Mouse (Mus musculus) cerebellum, postnatal 10 days (tissue): ENCODE data around the gene Plcxd1.
"Not testable (repeated sequence)": the region's sequence is repeated elsewhere in the genome, so short reads cannot be mapped to it uniquely, and the experiment has no call there.

ENCODE experiments used
- DNase-seq, 2 experiments: peaks; one replicate each; pipeline ENCODE4 v3.0.0; 2021; ENCODE audit warnings: mixed read lengths in 2 of 2

Plcxd1 gene

DNA sequence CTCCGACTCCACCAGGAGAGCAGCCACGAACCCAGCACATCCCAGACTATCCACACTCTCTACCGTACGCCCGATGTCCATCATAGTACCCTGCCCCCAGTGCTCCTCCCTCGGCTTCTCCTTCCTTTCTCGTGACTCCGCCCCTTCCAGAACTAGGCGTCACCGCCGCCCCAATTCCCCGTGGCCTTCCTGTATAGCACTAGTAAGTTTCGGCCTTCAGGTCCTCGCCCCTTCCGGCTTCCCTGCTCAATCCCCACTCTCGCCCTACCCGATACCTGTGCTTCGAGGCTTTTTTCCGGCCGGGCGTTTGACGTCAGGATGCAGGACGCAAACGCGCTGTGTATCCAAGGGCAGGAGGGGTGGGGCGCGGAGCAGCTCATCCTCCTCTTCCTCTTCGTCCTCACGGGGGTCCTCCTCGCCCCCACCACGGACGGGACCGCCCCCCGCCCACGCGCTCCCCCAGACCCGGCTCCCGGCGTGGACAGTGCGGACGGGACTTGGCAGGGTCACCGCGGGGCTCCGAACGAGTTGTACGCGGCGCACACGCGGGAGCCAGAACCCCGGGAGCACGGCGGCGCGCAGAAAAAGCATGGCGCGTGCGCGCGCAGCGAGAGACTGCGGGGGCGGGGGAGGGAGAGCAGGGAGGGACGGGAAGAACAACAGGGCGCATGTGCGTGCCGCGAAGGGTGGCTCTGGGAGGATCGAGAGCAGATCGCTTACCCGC lies 8.0 kb downstream of the Plcxd1 start, which contains the start of gene Gtpbp6:
Gene Gtpbp6, minus strand, starts transcription at position 617 of the 724 bp plus-strand sequence.
- peak; percentile 97 to 98 for DNase-seq

DNA sequence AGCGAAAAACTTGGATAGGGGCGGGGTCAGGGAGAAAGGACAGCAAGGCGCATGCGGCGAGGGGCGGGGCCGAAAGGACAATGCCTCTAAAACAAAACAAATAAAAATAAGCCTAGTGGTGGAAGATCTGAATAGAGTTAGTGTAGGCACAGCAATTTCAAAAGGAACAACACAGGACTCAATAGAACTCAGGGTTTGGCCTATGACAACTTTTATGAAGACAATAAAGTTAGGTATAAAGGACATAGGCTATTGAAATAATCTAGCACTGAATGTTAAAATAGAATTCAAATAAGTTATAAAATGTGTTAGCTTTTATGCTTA lies 8.5 kb downstream of the Plcxd1 start:
- DNase-seq = no peak

DNA sequence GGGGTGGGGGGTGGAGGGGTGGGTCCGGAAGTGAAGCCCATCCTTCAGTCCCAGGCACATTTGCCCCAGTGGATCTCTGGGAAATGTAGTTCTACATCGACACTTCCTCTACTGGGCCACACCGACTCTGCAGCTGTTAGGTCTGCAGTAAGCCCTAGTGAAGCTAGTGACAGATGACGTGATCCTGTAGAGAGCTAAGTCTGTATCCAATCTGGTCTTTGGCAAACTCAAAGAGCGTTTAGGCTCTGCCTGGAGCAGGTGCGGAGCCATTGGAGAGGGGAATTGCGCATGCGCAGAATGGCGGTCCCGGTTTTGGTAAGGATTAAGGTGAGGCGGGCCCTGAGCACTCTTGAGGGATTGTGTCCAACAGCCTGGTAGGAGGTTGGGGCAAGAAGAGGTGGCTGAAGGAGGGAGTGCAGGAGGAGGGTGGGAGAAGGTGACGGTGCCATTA lies 10.2 kb downstream of the Plcxd1 start, which contains the start of gene Zfp605:
Gene Zfp605, plus strand, starts transcription at position 102 of the 451 bp plus-strand sequence.
- DNase-seq = peak; percentile 97 to 98

DNA sequence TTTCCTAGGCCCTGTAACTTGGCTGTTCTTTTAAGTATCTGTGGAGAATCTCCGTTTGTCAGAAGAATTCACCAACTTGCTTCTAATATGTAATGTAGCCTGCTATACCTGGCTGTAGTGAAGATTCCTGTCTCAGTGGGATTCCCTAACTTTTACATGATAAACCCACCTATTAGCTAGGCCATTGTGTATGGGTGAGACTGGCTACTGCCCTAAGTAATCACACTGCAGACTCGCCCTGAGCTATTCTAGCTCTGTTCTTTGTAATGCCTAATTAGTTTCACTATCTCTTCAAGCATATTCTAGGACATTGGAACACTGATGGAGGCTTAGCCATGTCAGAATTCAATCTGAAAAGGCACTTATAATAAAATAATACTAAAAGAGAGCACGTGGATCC lies 22.6 kb downstream of the Plcxd1 start:
- not testable (repeated sequence) for DNase-seq

DNA sequence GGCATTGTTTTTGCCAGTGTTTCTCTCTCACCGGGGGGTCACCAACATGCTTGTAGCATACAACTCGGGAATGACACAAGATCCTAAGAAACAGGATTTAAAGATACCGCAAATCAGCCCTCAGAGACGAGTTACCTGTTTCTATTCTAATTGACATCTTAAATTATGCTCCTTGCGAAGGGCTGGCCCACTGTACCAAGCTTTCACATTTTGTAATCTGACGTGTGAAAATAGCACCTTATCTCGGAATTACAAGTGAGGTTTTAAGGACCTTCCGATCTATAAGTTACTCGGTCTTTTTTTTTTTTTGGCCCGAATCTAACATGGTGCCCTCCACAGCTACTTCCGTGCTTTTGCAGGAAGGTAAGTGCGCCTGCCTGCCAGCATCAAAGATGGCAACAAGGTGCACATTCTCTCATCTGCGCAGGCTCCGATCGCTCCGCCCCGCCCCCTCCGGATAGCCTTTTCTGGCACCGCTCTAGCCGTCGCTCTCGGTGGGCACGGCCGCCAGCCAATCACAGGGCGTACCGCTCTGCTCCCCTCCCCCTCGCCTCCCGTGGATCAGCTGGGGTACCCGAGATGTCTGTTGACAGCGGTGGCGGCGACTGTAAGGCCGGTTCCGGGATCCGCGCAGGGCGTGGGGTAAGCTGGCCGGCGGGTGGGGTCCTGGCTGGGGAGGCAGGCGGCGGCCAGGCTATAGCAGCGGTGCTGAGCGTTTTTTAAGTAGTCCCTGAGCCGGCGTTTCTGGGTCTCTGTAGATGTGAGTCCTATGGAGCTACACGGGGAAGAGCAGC lies 35.7 kb downstream of the Plcxd1 start, which contains the start of gene Chfr:
Gene Chfr, plus strand, starts transcription at position 550 of the 794 bp plus-strand sequence.
- peak; percentile 100 for DNase-seq

DNA sequence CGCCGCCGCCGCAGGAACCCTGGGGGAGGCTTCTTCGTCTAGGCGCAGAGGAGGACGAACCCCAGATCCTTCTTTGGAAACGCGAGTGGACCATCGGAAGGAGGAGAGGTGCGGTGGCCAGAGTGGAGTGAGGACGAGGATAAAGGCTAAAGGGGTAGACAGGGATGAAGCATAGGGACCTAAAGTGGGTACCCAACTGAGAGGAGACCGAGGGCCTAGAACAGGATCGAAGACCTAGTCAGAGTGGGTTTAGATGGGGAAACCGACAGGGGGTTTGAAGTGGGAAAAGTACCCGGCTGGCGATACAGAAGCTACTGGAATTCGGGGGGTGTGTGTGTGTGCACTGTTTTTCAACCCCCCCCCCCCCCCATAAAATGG lies 36.3 kb downstream of the Plcxd1 start:
- DNase-seq = no peak

DNA sequence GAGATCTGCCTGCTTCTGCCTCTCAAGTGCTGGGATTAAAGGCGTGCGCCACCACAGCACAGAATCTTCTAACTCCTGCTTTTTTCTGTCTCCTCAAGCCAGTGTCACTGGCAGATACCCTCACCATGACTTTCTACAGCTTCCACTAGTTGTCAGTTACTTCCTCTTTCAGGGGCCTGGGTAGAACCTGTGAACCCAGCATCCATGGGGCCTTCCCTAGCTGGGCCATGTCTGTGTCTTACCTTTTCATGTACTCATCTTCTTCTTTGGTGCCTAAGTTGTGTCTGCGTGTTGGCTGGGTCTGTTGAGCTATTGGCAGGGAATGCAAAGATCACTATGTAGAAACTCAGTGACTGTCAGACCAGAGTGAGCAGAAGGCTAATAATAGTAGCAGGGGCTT lies 38.0 kb downstream of the Plcxd1 start:
- DNase-seq = no peak

DNA sequence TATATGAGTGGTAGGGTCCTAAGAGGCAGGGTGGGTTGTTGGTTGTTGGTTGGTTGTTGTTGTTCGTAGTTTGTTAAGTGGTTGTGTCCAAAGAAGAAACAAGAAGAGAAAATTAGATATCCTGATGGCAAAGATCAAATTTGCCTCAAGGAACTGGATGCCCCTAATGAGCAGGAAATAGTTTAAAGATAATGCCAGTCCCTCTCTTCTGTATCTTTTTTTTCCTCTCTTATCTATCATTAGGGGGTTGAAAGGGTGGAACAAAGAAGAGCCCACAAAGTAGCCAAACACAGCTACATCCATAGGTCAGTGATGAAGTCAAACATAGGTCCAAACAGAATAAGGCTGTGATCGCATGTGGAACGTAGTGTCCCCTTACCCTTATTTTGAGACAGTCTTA lies 39.6 kb downstream of the Plcxd1 start:
- no peak for DNase-seq

DNA sequence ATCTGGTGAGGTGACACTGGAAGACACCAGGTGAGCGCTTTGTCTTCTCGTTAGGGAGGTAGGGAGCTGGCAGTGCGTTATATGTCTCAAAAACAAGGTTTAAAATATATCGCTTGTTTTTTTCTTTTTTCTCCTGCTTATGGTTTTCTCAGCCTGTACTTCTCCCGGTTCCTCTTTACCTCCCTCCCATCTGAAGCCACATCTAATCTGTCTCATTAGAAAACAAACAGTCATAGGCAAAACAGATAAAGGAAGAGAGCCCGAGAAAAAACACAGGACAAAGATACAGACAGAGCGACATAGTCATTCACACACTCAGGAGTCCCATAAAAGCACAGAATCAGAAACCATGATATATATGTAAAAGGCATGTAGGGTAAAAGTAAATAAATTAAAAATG lies 40.7 kb downstream of the Plcxd1 start:
- DNase-seq = no peak

DNA sequence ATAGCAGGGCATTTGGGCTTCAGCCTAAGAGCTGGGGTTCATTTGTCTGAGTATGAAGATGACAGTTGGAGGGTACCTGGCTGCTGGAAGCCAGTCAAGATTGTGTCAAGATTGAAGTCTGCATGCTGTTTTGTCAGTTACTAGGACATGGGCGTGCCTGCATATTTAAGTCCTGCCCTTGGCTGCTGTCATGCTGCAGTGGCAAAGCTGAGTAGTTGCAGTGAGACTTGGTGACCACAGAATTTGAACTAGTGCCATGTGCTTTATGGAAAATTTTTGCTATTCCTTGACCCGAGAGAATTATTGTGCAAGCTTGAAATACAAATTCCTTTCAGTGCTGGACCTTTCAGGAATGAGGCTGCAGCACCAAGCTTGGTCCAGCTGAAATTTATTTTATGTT lies 42.5 kb downstream of the Plcxd1 start:
- DNase-seq = no peak

DNA sequence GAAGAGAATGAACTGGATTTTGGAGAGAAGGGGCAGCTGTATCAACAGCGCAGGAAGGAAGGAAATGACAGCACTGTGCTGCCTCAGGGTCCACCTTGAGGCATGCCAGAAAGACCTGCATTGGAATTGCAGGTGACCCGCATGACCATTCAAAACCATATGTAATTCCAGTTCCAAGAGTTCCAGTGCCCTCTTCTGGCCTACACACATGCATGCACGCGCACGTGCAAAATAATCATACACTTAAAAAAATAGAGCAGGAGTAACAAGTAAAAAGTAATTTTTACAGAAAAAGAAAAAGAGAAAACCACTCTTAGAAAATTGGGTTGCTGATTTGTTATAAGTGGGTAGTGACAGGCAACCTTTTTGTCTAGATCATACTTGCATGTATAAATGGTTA lies 43.2 kb downstream of the Plcxd1 start:
- peak; percentile 11 to 25 for DNase-seq
